Mouse (Mus musculus): Measurements from ENCODE around the gene Marc2. TPM values are rescaled to one million over a fixed set of nuclear protein-coding genes. Genes with fewer than 3 reads are reported as not detected.
A peak's percentile ranks its signal among the peaks of the same experiment; 100 is the strongest.

Gene Marc2
- polyA plus RNA-seq, 1 experiment from 2014 or later = 114 TPM

DNA sequence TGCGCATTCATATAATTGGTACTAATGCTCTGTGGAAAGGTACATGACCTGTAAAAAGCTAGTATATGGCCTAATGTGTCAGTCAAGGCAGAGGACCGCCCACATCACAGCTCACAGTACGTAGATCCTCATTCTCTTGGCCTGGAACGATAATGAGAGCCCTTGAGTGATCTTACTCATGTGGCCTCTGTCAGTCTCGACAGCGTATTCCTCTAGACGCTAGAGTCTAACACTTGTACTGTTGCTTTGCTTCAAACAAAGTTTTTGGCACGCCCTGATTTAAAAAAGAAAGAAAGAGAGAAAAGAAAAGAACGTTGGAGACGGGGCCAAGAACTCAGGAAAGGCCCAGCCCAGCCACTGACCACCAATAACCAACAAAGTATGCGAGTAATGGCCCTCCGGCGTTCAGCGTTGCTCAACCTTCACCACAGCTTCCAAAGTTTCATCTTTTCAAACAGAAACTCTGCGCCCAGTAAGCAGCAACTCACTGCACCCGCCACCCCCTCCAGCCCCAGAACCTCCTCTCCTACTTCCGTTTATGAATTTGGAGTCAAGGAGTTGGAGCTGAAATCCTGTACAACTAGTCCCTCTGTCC is 37.7 kb downstream of the Marc2 start:
- WGBS = 90% methylated on average over 17 of the region's 17 CpGs
- no peak for ATAC-seq (ENCODE audit: low FRiP score)
- peaks cover 8% of the 10 kb centered on the region for H3K27me3 ChIP-seq (ENCODE audit: control insufficient read depth, insufficient read depth, low read length)

DNA sequence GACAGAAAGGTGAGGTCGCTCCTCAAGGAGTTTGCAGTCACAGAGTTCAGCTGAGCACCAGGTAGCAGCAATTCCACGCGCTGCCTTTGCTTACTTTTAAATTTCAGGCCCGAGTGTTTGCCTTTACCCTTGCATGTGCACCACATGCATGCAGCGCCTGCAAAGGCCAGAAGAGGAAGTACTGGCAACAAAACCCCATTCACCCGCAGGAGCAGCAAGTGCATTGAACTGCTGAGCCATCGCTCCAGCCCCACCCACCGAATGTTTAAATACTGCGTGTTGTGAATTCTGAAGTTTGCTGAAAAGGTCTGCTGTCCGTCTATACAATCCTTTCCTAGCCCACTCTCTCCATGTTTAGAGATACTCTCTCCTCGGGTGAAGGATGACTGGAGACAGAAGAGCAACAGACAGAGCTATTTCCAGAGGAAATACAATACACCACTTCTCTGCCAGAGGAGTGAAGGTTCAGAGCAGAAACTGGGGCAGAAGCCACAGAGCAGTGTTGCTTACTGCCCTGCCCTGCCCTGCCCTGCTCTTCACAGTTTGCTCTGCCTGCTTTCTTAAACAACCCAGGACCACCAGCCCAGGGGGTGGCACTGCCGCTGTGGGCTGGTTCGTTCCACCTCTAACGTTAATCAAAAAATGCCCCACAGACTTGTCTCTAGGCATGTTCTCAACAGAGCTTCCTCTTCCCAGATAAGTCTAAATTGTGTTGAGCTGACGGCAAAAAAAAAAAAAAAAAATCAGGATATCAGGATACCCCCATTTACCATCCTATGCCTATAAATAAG is 38.4 kb downstream of the Marc2 start:
- Histone ChIP-seq H3K4me3 (ENCODE audit: low read depth, low read length) (no peak overlapping the region), H3K36me3 (ENCODE audit: control insufficient read depth, insufficient read depth, low read length) (no peaks in the 10 kb centered on the region), H3K9me3 (ENCODE audit: control insufficient read depth, low read length) (no peaks in the 10 kb centered on the region), H3K27me3 (ENCODE audit: control insufficient read depth, insufficient read depth, low read length) (peaks cover 8% of the 10 kb centered on the region), H3K4me2 (replicated peaks; ENCODE audit: low read depth, low read length) (no peak overlapping the region), H3K27ac (ENCODE audit: low read depth, low read length) (no peak overlapping the region), H3K9ac (ENCODE audit: low read depth, low read length) (no peak overlapping the region), H3K4me1 (replicated peaks; ENCODE audit: control insufficient read depth, insufficient read depth, low read length) (peaks cover 3% of the 10 kb centered on the region; the same call in 1 of the 2 replicates)
- ATAC-seq (ENCODE audit: low FRiP score) (no peak), DNase-seq (ENCODE audit: low spot score) (peak; percentile 7)
- 72% methylated on average over 15 of the region's 15 CpGs for WGBS

More for the DNA sequence above, 37.7 kb downstream of the Marc2 start:
- Histone ChIP-seq H3K4me3 (ENCODE audit: low read depth, low read length) (no peak overlapping the region), H3K9ac (ENCODE audit: low read depth, low read length) (no peak overlapping the region), H3K27ac (ENCODE audit: low read depth, low read length) (no peak overlapping the region), H3K36me3 (ENCODE audit: control insufficient read depth, insufficient read depth, low read length) (no peaks in the 10 kb centered on the region; the same call in 1 of the 2 replicates), H3K4me1 (replicated peaks; ENCODE audit: control insufficient read depth, insufficient read depth, low read length) (peaks cover 3% of the 10 kb centered on the region; the same call in 1 of the 2 replicates), H3K9me3 (ENCODE audit: control insufficient read depth, low read length) (no peaks in the 10 kb centered on the region), H3K4me2 (replicated peaks; ENCODE audit: low read depth, low read length) (no peak overlapping the region)
- DNase-seq (ENCODE audit: low spot score) = no peak

DNA sequence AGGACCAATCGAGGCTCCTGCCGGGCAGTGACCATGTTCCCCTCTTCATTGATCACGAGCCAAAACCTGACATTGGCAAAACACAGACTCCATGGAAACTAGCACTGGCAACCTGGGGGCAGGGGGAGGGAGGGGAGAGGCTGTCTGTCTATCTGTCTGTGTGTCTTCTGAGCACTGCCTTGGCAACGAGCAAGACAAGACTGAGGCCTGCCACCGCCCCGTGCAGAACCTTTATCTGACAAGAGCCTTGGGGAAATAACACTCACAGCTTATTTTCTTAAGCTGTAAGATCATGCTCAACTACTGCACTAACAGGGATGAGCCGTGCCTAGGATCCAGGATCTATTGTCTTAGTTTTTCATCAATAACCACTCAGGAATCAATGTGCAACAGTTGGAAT is 39.1 kb downstream of the Marc2 start:
- peaks cover 8% of the 10 kb centered on the region for H3K27me3 ChIP-seq (ENCODE audit: control insufficient read depth, insufficient read depth, low read length)
- H3K9me3 ChIP-seq (ENCODE audit: control insufficient read depth, low read length) = no peaks in the 10 kb centered on the region
- no peak overlapping the region for H3K4me2 ChIP-seq (replicated peaks; ENCODE audit: low read depth, low read length)
- H3K27ac ChIP-seq (ENCODE audit: low read depth, low read length) = no peak overlapping the region
- H3K36me3 ChIP-seq (ENCODE audit: control insufficient read depth, insufficient read depth, low read length) = no peaks in the 10 kb centered on the region
- WGBS = 77% methylated on average over 7 of the region's 7 CpGs
- no peak overlapping the region for H3K9ac ChIP-seq (ENCODE audit: low read depth, low read length)
- peaks cover 3% of the 10 kb centered on the region; the same call in 1 of the 2 replicates for H3K4me1 ChIP-seq (replicated peaks; ENCODE audit: control insufficient read depth, insufficient read depth, low read length)
- ATAC-seq (ENCODE audit: low FRiP score) (no peak), DNase-seq (ENCODE audit: low spot score) (no peak)
- H3K4me3 ChIP-seq (ENCODE audit: low read depth, low read length) = no peak overlapping the region

DNA sequence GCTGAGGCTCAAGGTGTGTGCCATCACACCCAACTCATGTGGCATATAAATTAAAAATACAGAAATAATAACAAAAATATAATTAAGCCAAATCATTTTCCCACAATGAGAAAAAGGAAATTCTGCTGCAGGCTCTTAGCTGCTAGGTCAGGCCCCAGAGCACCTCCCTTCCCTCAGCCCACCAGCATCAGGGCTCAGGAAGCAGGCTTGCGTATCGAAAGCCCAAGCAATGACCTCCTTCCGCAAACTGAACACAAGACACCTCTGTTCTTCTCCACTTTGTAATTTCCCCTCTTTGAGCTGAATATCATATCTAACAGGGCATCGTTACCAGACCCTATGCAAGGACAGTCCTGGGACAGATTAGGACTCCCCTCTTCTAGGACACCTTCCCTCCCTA is 40.5 kb downstream of the Marc2 start:
- Histone ChIP-seq H3K9ac (ENCODE audit: low read depth, low read length) (no peak overlapping the region), H3K9me3 (ENCODE audit: control insufficient read depth, low read length) (no peaks in the 10 kb centered on the region), H3K36me3 (ENCODE audit: control insufficient read depth, insufficient read depth, low read length) (no peaks in the 10 kb centered on the region), H3K4me2 (replicated peaks; ENCODE audit: low read depth, low read length) (no peak overlapping the region), H3K4me3 (ENCODE audit: low read depth, low read length) (no peak overlapping the region), H3K4me1 (replicated peaks; ENCODE audit: control insufficient read depth, insufficient read depth, low read length) (no peaks in the 10 kb centered on the region), H3K27ac (ENCODE audit: low read depth, low read length) (no peak overlapping the region), H3K27me3 (ENCODE audit: control insufficient read depth, insufficient read depth, low read length) (peaks cover 4% of the 10 kb centered on the region)
- no peak for DNase-seq (ENCODE audit: low spot score)
- 93% methylated on average over 4 of the region's 4 CpGs for WGBS
- ATAC-seq (ENCODE audit: low FRiP score) = no peak

DNA sequence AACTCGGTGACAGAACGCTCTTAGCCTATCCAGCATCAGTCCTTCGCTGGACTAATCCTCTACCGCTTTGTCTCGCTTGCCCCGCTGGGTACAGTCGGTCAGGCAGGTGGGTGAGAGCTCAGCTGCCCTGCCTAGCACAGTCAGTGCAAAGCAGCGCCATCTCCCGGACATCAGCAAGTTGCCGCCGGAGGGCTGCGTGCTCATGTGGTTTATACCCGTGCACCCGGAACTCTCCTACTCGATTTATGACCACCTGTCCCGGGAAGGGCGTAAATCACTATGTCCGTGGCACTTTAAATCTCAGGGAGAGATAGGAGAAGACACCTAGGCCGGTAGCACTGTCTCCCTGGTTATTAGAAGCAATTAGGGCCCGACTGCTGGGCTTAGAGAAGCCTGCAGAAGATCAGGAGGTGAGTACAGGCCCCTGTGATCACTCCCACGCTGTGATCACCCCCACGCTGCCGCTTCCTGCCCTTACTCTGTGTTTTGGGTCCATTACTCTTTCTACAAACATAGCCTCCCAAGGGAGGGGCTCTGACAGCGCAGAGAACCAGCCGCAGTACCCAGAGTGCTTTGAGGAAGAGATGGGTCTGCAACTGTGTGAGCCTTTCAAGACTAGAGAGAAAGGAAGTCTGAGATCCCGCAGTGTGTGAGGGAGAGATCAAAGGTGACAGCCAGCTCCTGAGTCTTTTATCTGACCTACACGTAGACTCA is 52.9 kb downstream of the Marc2 start:
- no peaks in the 10 kb centered on the region for H3K9me3 ChIP-seq (ENCODE audit: control insufficient read depth, low read length)
- H3K4me3 ChIP-seq (ENCODE audit: low read depth, low read length) = no peak overlapping the region
- H3K27ac ChIP-seq (ENCODE audit: low read depth, low read length) = no peak overlapping the region
- H3K9ac ChIP-seq (ENCODE audit: low read depth, low read length) = no peak overlapping the region
- H3K4me2 ChIP-seq (replicated peaks; ENCODE audit: low read depth, low read length) = no peak overlapping the region
- 0 out of 2 replicates have a peak, but pooled peaks have one; percentile 56 for ATAC-seq (ENCODE audit: low FRiP score)
- WGBS = 21% methylated on average over 27 of the region's 27 CpGs
- H3K36me3 ChIP-seq (ENCODE audit: control insufficient read depth, insufficient read depth, low read length) = no peaks in the 10 kb centered on the region
- H3K4me1 ChIP-seq (replicated peaks; ENCODE audit: control insufficient read depth, insufficient read depth, low read length) = peaks cover 3% of the 10 kb centered on the region; the same call in 1 of the 2 replicates
- H3K27me3 ChIP-seq (ENCODE audit: control insufficient read depth, insufficient read depth, low read length) = no peaks in the 10 kb centered on the region
- DNase-seq (ENCODE audit: low spot score) = peak; percentile 64

DNA sequence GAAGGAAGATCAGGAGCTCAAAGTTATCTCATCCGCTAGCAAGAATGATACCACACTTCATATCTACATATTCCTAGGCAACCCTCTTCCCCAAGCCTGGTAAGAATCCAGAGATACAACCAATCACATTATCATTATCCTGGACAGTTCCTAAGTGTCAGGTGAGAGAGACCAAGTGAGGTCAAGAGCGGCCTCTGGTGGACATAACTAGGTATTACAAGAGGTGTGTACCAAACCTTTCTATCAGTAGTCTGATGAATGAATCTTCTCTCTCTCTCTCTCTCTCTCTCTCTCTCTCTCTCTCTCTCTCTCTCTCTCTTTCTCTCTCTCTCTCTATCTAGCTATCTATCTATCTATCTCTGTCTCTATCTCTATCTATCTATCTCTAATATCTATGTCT is 55.1 kb downstream of the Marc2 start:
- DNase-seq (ENCODE audit: low spot score) = peak; percentile 70
- Histone ChIP-seq H3K4me3 (ENCODE audit: low read depth, low read length) (no peak overlapping the region), H3K27ac (ENCODE audit: low read depth, low read length) (no peak overlapping the region), H3K9me3 (ENCODE audit: control insufficient read depth, low read length) (no peaks in the 10 kb centered on the region), H3K27me3 (ENCODE audit: control insufficient read depth, insufficient read depth, low read length) (no peaks in the 10 kb centered on the region), H3K4me1 (replicated peaks; ENCODE audit: control insufficient read depth, insufficient read depth, low read length) (peaks cover 3% of the 10 kb centered on the region; the same call in 1 of the 2 replicates), H3K9ac (ENCODE audit: low read depth, low read length) (no peak overlapping the region), H3K36me3 (ENCODE audit: control insufficient read depth, insufficient read depth, low read length) (no peaks in the 10 kb centered on the region), H3K4me2 (replicated peaks; ENCODE audit: low read depth, low read length) (no peak overlapping the region)
- ATAC-seq (ENCODE audit: low FRiP score) = no peak
- 13% methylated on average over 2 of the region's 2 CpGs for WGBS

DNA sequence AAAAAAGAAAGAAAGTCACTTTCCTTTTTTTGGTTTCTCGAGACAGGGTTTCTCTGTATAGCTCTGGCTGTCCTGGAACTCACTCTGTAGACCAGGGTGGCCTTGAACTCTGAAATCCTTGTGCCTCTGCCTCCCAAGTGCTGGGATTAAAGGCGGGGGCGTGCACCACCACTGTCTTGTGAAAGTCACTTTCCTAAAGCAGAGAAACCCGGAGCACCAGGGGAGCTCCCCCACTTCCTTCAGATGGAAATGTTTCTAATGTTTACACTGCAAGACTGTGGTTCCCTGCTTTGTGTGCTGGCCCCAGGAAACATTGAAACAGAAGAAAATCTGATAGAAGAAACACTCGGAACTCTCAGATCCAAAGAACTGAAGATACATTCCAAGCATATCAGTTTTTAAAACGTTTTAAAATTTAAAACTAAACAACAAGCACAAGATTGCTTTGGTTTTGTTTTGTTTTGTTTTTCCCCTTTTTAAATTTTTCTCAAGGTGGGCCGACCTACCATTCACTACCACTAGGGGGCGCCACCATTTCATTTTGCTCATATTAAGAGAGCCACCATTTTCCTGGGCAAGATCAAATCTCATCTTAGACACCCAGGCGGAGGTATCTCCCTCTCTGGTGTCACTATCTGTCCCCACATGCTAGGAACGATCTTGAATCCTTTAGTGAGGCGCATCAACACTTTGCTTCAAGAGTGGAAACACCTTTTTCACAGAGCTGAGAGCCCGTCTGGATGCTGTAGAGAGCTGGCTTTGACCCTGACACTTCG is 59.7 kb downstream of the Marc2 start:
- no peaks in the 10 kb centered on the region for H3K9me3 ChIP-seq (ENCODE audit: control insufficient read depth, low read length)
- WGBS = 68% methylated on average over 13 of the region's 13 CpGs
- H3K4me1 ChIP-seq (replicated peaks; ENCODE audit: control insufficient read depth, insufficient read depth, low read length) = no peaks in the 10 kb centered on the region
- H3K4me2 ChIP-seq (replicated peaks; ENCODE audit: low read depth, low read length) = no peak overlapping the region
- H3K4me3 ChIP-seq (ENCODE audit: low read depth, low read length) = no peak overlapping the region
- H3K27ac ChIP-seq (ENCODE audit: low read depth, low read length) = no peak overlapping the region
- H3K36me3 ChIP-seq (ENCODE audit: control insufficient read depth, insufficient read depth, low read length) = no peaks in the 10 kb centered on the region
- no peak overlapping the region for H3K9ac ChIP-seq (ENCODE audit: low read depth, low read length)
- ATAC-seq (ENCODE audit: low FRiP score) (no peak), DNase-seq (ENCODE audit: low spot score) (no peak)
- H3K27me3 ChIP-seq (ENCODE audit: control insufficient read depth, insufficient read depth, low read length) = no peaks in the 10 kb centered on the region

DNA sequence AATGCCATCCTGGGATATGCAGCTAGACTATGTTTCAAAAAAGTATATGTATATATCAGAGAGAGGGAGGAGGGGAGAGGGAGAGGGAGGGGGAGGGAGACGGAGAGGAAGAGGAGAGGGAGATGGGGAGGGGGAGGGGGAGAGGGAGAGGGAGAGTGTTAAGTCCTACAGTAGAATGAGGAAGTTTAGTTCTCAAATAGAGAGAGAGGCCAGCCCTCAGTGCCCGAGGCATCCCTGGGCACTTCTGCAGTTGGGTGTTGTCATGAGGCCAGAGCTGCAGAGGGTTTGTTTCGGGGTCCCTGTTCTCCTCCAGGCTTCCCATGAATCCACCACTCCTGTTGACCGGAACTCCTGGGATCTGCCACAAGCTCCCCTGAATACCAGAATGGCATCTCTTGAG is 62.6 kb downstream of the Marc2 start:
- Histone ChIP-seq H3K9me3 (ENCODE audit: control insufficient read depth, low read length) (no peaks in the 10 kb centered on the region), H3K4me2 (replicated peaks; ENCODE audit: low read depth, low read length) (no peak overlapping the region), H3K4me3 (ENCODE audit: low read depth, low read length) (no peak overlapping the region), H3K27me3 (ENCODE audit: control insufficient read depth, insufficient read depth, low read length) (no peaks in the 10 kb centered on the region), H3K36me3 (ENCODE audit: control insufficient read depth, insufficient read depth, low read length) (no peaks in the 10 kb centered on the region), H3K27ac (ENCODE audit: low read depth, low read length) (no peak overlapping the region), H3K9ac (ENCODE audit: low read depth, low read length) (no peak overlapping the region), H3K4me1 (replicated peaks; ENCODE audit: control insufficient read depth, insufficient read depth, low read length) (no peaks in the 10 kb centered on the region)
- 77% methylated on average over 4 of the region's 4 CpGs for WGBS
- ATAC-seq (ENCODE audit: low FRiP score) (no peak), DNase-seq (ENCODE audit: low spot score) (no peak)

Data from hindbrain, embryonic 11.5 days (tissue).